Mouse (Mus musculus) intestine, embryonic 14.5 days (tissue): ENCODE data around the gene Zcchc7. TPM values are rescaled to one million over a fixed set of nuclear protein-coding genes. Genes with fewer than 3 reads are reported as not detected.
A peak's percentile ranks its signal among the peaks of the same experiment; 100 is the strongest.

Experiments used
- ATAC-seq: fragments of 200-750 bp; cut with Nextera tagmentation; replicated peaks from 2 replicates; pipeline ENCODE4 v1.8.0; 2017; ENCODE audit warnings: low read depth, moderate number of reproducible peaks, moderate TSS enrichment, moderate library complexity; ENCODE audit not compliant: low FRiP score, low TSS enrichment
- DNase-seq: peaks from one replicate; pipeline ENCODE4 v3.0.0-alpha.2; 2018; ENCODE audit warnings: low spot score
- H3K27ac ChIP-seq: fragments of 300-500 bp; sonication (generic); 2 replicates; pipeline ENCODE4 v1.5.1; 2014; ENCODE audit warnings: low read depth, mild to moderate bottlenecking, control low read depth
- H3K27me3 ChIP-seq: fragments of 300-500 bp; sonication (generic); replicated peaks from 2 replicates; pipeline ENCODE4 v1.6.1; 2014; ENCODE audit warnings: low read length, control low read depth; ENCODE audit not compliant: control insufficient read depth, insufficient read depth
- H3K36me3 ChIP-seq: fragments of 300-500 bp; sonication (generic); 2 replicates; pipeline ENCODE4 v1.6.1; 2014; ENCODE audit warnings: low read length, control low read depth; ENCODE audit not compliant: control insufficient read depth, insufficient read depth
- H3K4me1 ChIP-seq: fragments of 300-500 bp; sonication (generic); replicated peaks from 2 replicates; pipeline ENCODE4 v1.6.1; 2014; ENCODE audit warnings: low read length, control low read depth, mixed read lengths; ENCODE audit not compliant: control insufficient read depth, insufficient read depth
- H3K4me2 ChIP-seq: fragments of 300-500 bp; sonication (generic); 2 replicates; pipeline ENCODE4 v1.6.1; 2014; ENCODE audit warnings: low read length
- H3K4me3 ChIP-seq: fragments of 300-500 bp; sonication (generic); 2 replicates; pipeline ENCODE4 v1.5.1; 2014; ENCODE audit warnings: low read depth, low read length, control low read depth, mixed read lengths
- H3K9ac ChIP-seq: fragments of 300-500 bp; sonication (generic); 2 replicates; pipeline ENCODE4 v1.6.1; 2014; ENCODE audit warnings: mild to moderate bottlenecking, low read length
- H3K9me3 ChIP-seq: fragments of 300-500 bp; sonication (generic); 2 replicates; pipeline ENCODE4 v1.6.1; 2016; ENCODE audit warnings: low read length, control low read depth; ENCODE audit not compliant: control insufficient read depth
- WGBS: fragments of 180-500 bp; shearing (Covaris S2); extraction: QIAGEN DNeasy Blood & Tissue Kit; methylation state at CpG from one replicate; pipeline ENCODE4 v1.1.7; 2014; 5-methylcytosine and 5-hydroxymethylcytosine counted together
- polyA plus RNA-seq: library from polyadenylated mRNA; unstranded; fragments of >200 nt; fragmentation: Nextera tagmentation; extraction: Ambion mirVana; gene quantifications from 2 replicates; pipeline ENCODE4 v1.2.1, GENCODE M21; 2014

The Zcchc7 gene
- polyA plus RNA-seq, 1 experiment from 2014 or later: 44.7 TPM

DNA sequence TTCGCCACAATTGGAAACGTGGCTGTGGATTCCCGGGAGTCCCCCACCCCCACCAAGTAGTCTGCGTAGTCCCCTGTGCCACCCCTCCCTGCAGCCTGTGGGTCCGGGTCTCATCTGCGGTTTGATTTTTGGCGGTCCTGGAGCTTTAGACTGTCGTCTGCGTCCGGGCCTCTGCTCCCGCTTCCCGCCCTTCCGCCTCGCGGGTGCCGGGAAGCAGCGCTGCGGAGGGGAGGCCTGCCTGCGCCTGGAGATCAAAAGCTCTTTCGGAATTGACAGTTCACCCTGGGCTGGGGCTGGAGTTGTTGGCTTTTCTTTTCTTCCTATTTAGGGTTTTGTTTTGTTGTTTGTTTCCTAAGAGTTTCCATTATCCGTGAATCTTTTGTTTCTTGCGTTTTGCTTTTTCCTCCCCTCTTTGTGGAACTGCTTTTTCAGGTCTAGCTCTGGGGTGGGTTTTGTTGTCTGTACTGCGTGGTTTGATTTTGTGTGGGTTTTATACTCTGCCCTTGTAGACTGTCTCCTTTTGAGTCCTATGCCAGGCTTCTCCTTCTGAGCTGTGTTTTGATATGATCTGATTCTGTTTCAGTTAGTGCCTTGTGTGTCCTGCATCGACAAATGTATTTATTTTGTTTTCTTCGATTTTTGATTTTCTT lies 43.5 kb upstream of the Zcchc7 start:
- no peak overlapping the region for H3K9ac ChIP-seq
- H3K36me3 ChIP-seq: no peaks in the 10 kb centered on the region
- 0 out of 2 replicates have a peak, but pooled peaks cover 6% of the 10 kb centered on the region for H3K4me1 ChIP-seq
- no peak for ATAC-seq
- no peak overlapping the region for H3K27ac ChIP-seq
- no peaks in the 10 kb centered on the region for H3K9me3 ChIP-seq
- no peak overlapping the region for H3K4me2 ChIP-seq
- peak; percentile 66 for DNase-seq
- 2% methylated on average over 25 of the region's 25 CpGs for WGBS
- peaks cover 98% of the 10 kb centered on the region for H3K27me3 ChIP-seq
- H3K4me3 ChIP-seq: no peak overlapping the region

DNA sequence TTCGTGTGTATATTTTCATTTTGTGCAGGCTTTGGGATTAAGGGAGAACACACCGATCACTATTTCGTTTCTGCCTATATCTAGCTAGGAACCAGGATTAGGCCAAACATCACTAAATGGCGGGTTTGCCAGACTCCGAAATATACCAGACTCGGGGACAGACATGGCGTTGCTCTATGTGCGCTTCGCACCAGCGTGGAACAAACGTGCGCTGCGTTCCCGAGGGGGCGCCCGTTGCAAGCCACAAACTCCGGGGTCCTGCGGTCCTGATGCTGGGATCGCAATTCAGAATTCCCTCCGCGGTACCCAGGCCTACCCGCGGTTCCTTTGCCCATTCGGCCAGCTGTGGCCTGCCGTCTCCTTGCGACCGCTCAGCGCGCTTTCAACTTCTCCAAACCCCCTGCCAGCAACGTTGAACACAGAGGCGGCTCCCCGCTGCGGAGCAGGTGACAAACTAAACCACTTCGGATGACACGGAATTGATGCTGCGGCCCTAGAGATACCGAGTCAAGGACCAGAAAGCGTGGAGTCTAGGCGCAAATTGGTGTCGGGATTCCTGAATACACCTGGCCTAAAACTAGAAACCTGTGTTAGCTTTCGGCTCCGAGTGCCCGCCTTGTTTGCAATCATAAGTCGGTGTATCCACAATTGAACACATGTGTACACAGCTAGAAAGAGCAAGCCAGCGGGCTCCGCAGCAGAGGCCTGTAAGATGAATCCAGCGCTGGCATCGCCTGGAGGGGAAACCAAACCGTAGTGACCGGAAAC lies 42.7 kb upstream of the Zcchc7 start:
- DNase-seq: peak; percentile 76
- 1% methylated on average over 50 of the region's 50 CpGs for WGBS
- peaks cover 98% of the 10 kb centered on the region for H3K27me3 ChIP-seq
- ATAC-seq: no peak
- no peak overlapping the region for H3K27ac ChIP-seq
- H3K36me3 ChIP-seq: no peaks in the 10 kb centered on the region
- 0 out of 2 replicates have a peak, but pooled peaks cover 6% of the 10 kb centered on the region for H3K4me1 ChIP-seq
- no peak overlapping the region for H3K4me2 ChIP-seq
- H3K9me3 ChIP-seq: no peaks in the 10 kb centered on the region
- H3K9ac ChIP-seq: no peak overlapping the region
- H3K4me3 ChIP-seq: no peak overlapping the region

DNA sequence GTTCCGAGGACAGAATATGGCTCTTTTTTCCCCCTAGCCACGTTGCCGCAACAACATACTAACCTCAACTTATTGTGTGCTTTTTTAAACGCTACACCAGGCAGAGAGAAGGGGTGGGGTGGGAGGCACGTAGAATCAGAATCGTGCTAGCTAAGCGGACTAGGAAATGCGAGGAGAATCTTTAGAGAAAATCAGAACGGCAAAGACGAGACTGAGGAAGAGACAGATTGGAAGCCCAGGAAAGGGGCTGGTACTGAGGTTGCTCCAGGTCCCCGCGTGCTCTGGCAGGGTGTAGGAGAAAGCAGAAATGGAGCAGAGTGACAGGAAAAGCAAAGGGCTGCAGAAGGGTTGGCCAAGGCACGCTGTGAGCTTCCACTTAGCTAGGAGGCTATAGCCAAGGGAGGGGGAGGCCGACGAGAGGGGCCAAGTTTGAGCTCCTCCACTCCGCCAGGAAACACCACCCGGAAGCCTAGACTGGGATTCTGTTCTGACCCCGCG lies 42.1 kb upstream of the Zcchc7 start:
- H3K27ac ChIP-seq: no peak overlapping the region
- no peak overlapping the region for H3K9ac ChIP-seq
- no peaks in the 10 kb centered on the region for H3K36me3 ChIP-seq
- H3K4me1 ChIP-seq: 0 out of 2 replicates have a peak, but pooled peaks cover 6% of the 10 kb centered on the region
- peaks cover 98% of the 10 kb centered on the region for H3K27me3 ChIP-seq
- DNase-seq (peak; percentile 59), ATAC-seq (no peak)
- no peaks in the 10 kb centered on the region for H3K9me3 ChIP-seq
- H3K4me2 ChIP-seq: no peak overlapping the region
- H3K4me3 ChIP-seq: no peak overlapping the region
- under 1% methylated on average over 19 of the region's 19 CpGs for WGBS

DNA sequence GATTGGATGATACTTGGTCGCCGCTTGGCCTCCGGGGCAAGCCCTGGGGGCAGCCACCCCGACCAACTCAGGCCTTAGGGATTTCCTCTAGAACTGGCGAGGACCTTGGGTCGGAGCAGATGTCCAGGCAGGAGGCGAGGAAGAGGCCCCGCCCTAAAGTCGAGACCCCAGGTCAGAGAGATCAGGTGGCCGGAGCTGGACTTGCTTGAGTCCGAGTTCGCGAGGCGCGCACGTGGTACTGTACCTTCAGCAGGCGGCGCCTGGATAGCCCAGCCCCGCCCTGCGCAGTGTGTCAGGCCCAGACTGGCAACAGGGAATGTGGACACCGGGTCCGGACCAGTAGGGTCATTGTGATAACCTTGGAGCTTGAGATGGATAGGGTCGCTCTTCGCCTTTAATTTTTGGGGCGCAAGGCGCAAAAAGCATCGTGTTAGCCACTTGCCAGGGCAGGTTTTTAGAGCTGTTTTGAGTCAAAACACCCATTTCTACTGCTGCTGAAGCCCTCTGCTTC lies 41.5 kb upstream of the Zcchc7 start:
- Histone ChIP-seq H3K9me3 (no peaks in the 10 kb centered on the region), H3K9ac (no peak overlapping the region), H3K27me3 (peaks cover 95% of the 10 kb centered on the region), H3K4me1 (0 out of 2 replicates have a peak, but pooled peaks cover 6% of the 10 kb centered on the region), H3K4me3 (no peak overlapping the region), H3K27ac (no peak overlapping the region), H3K4me2 (no peak overlapping the region), H3K36me3 (no peaks in the 10 kb centered on the region)
- no peak for ATAC-seq
- under 1% methylated on average over 27 of the region's 27 CpGs for WGBS
- no peak for DNase-seq

DNA sequence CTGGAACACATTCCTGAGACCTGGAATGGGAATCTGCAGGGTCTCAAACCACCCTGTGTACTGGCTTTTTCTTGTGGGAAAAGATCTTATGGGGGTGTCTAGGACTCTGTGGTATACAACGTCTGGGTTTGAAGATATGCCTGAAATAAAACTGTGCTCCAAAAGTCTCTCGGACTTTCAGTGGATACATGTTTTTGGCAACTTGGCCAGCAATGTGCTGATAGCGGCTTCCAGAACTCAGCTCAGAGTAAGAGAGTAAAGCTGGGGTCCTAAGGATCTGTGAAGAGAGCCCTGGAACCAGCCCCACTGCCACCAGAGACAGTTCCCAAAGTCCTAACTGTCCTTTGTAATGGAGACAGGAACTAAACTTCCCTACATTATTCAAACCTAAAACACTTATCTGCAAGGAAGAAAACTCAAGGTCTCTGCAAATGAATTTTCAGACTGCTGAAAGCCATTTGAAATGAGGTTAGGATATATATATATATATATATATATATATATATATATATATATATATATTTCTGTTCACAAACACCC lies 40.0 kb upstream of the Zcchc7 start:
- Histone ChIP-seq H3K4me3 (no peak overlapping the region), H3K4me1 (0 out of 2 replicates have a peak, but pooled peaks cover 6% of the 10 kb centered on the region), H3K27ac (no peak overlapping the region), H3K4me2 (no peak overlapping the region), H3K27me3 (peaks cover 86% of the 10 kb centered on the region), H3K9me3 (no peaks in the 10 kb centered on the region), H3K9ac (no peak overlapping the region), H3K36me3 (no peaks in the 10 kb centered on the region)
- 12% methylated on average over 3 of the region's 3 CpGs for WGBS
- DNase-seq (no peak), ATAC-seq (no peak)

DNA sequence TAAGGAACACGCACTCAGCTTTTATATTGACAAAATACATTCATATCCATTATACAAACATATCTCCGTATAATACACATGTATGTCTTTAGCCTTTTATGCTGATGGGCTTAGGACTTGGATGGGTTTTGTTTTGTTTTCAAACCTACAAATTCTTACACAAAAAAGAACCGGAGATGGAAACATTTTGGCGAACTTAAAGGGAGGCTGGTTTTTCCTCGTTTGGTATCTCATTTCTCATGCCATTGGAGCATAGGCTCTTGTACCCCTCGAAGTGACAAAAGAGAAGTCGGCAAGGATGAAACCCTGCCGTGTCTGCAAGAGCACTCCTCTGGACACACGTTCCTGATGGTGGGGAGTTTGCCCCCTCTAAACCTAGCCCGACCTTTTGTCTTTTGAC lies 39.3 kb upstream of the Zcchc7 start:
- Histone ChIP-seq H3K36me3 (no peaks in the 10 kb centered on the region), H3K4me2 (no peak overlapping the region), H3K4me3 (no peak overlapping the region), H3K9ac (no peak overlapping the region), H3K27ac (no peak overlapping the region), H3K4me1 (0 out of 2 replicates have a peak, but pooled peaks cover 6% of the 10 kb centered on the region), H3K9me3 (no peaks in the 10 kb centered on the region), H3K27me3 (peaks cover 79% of the 10 kb centered on the region)
- no peak for DNase-seq
- no peak for ATAC-seq
- WGBS: 6% methylated on average over 10 of the region's 10 CpGs

DNA sequence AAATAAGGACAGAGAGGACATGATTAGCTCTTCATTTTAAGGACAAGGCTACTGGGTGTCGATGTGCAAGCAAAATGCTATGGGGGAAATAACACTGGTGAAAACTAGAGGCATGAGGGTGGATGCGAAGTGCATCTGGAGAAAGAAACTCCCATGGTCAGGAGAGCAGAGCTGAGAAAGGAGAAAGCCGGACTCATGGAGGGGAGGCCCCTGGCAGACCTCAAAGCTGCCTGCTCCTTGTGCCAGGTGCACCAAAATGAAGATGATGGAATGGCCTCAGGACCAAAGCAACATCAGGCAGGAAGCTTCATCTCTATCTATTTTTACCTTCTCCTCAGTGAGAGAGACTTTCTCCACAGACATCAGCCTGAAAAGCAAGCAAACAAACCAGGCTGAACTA lies 38.0 kb upstream of the Zcchc7 start:
- H3K9me3 ChIP-seq: no peaks in the 10 kb centered on the region
- H3K4me1 ChIP-seq: 0 out of 2 replicates have a peak, but pooled peaks cover 3% of the 10 kb centered on the region
- DNase-seq: peak; percentile 33
- no peaks in the 10 kb centered on the region for H3K36me3 ChIP-seq
- H3K9ac ChIP-seq: no peak overlapping the region
- peaks cover 66% of the 10 kb centered on the region for H3K27me3 ChIP-seq
- H3K4me3 ChIP-seq: no peak overlapping the region
- H3K27ac ChIP-seq: no peak overlapping the region
- H3K4me2 ChIP-seq: no peak overlapping the region
- ATAC-seq: no peak
- WGBS: 72% methylated on average over 3 of the region's 3 CpGs

DNA sequence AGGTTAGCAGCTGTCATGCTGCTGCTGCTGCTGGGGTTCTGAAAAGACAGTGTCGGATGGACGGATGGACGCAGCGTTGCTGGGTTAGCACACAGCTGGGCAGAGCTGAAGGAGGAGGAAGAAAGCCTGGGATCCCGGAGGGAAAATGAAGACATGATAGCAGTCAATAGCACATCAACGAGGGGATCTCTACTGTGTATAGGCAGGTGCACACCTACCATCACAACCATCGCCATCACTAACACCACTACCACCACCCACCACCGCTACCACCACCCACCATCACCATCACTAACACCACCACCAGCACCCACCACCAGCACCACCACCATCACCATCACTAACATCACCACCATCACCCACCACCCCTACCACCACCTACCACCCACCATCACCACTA lies 35.6 kb upstream of the Zcchc7 start:
- no peak overlapping the region for H3K27ac ChIP-seq
- H3K4me2 ChIP-seq: no peak overlapping the region
- H3K9me3 ChIP-seq: no peaks in the 10 kb centered on the region
- WGBS: 87% methylated on average over 8 of the region's 8 CpGs
- H3K36me3 ChIP-seq: no peaks in the 10 kb centered on the region
- peaks cover 42% of the 10 kb centered on the region for H3K27me3 ChIP-seq
- no peak overlapping the region for H3K9ac ChIP-seq
- H3K4me3 ChIP-seq: no peak overlapping the region
- DNase-seq (no peak), ATAC-seq (no peak)
- no peaks in the 10 kb centered on the region for H3K4me1 ChIP-seq
